Comparison of ENCODE assay signal across 21 mouse cellular contexts in the genomic region with DNA sequence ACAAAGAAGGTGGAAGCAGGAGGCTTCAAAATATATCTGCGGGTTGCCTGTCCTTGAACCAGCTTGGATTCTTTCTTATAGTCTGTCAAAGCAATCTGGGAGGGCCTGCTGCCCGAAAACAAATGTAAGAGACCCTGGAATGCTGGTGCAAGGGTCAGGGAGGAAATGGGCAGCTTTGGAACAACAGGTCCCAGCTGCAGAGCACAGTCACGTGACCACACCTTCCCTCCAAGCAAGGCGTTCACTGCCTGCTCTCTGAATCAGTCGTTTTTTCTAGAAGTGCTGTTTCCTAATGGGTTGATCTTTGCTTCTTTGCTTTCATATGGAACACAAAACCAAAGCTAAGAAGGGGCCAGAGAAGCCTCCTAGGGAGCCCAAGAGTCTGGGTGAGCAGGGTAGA.
DNase-seq lines count a peak whose midpoint lies in the region; ATAC-seq and TF ChIP-seq lines count a peak whose summit lies in the region.
"Had no signal": no experiment of that assay in that cellular context is flagged by ENCODE, and none has a peak within 500 bp of the region (broad histone marks: within the 10 kb centered on the region; RNA-seq: fewer than 3 reads in every experiment).

No protein-coding gene starts in this region.

- no peaks in the 10 kb centered on the region for H3K79me2 ChIP-seq in CH12.LX (replicated peaks; ENCODE audit: control insufficient read depth, extremely low read depth, insufficient read depth, poor library complexity, severe bottlenecking)
- H3K79me2 ChIP-seq in MEL (ENCODE audit: control insufficient read depth, insufficient read depth, low read length, poor library complexity): no peaks in the 10 kb centered on the region

- DNase-seq in kidney, postnatal 36 days: peak; percentile 19 to 42
- no peak for DNase-seq in CH12.LX (ENCODE audit: extremely low read depth)
- no peak for DNase-seq in MEL (ENCODE audit: low read depth, low spot score)
- DNase-seq in cerebellum, adult 8-10 months: no peak
- no peak for DNase-seq in cerebellum, adult 11 months
- DNase-seq: adrenal gland, adult 8-10 months; cerebellum, adult 18-20 months; heart, postnatal 4 days; kidney, adult 8-10 months; liver; lung, embryonic 14.5 days; right cerebral cortex, postnatal 4 days; thymus, adult 18-20 months had no signal

- in situ Hi-C loops in CH12.LX (cut with MboI; ENCODE audit: low pct_ligation_motif_present, low pct_unique_long_range_greater_than_20kb, low sequenced_read_pairs): loop anchor here (25.0 kb wide), 1 partner anchor 295 kb away; no protein-coding TSS in a partner anchor

- no peaks in the 10 kb centered on the region for H3K36me3 ChIP-seq in kidney, embryonic 14.5 days (ENCODE audit: control insufficient read depth, insufficient read depth, low read length)
- H3K36me3 ChIP-seq in CH12.LX (replicated peaks in 1 of 2; ENCODE audit: control insufficient read depth in 1 of 2, insufficient read depth in 1 of 2, low read length in 1 of 2) (no peaks in the 10 kb centered on the region), MEL (ENCODE audit: control insufficient read depth in 1 of 2, insufficient read depth in 2 of 2, low read length in 2 of 2) (no peaks in the 10 kb centered on the region)
- H3K36me3 ChIP-seq in intestine, postnatal 0 days (ENCODE audit: control insufficient read depth, insufficient read depth): no peaks in the 10 kb centered on the region; the same call in 1 of the 2 replicates
- H3K36me3 ChIP-seq: G1E; neural tube, embryonic 12.5 days had no signal

- H3K4me1 ChIP-seq in kidney, embryonic 14.5 days (ENCODE audit: control insufficient read depth, insufficient read depth, low read length): peaks cover 2% of the 10 kb centered on the region; the same call in 1 of the 2 replicates
- H3K4me1 ChIP-seq in CH12.LX (ENCODE audit: control insufficient read depth in 1 of 2, insufficient read depth in 2 of 2) (peaks cover 0 to 4% of the 10 kb centered on the region in 2 experiments; a peak in 2 of 4 replicates), MEL (ENCODE audit: control insufficient read depth in 1 of 2, insufficient read depth in 2 of 2, low read length in 2 of 2) (no peaks in the 10 kb centered on the region)
- H3K4me1 ChIP-seq in intestine, postnatal 0 days (replicated peaks; ENCODE audit: control insufficient read depth, insufficient read depth, low read length): no peaks in the 10 kb centered on the region
- H3K4me1 ChIP-seq: neural tube, embryonic 12.5 days had no signal

- dilution Hi-C loops in CH12.LX (cut with MboI; ENCODE audit: extremely low pct_ligation_motif_present, extremely low pct_unique_long_range_greater_than_20kb, low sequenced_read_pairs): no loop called here

- TF ChIP-seq CTCF in CH12.LX (conservative IDR thresholded peaks at IDR 0.05 in 1 of 2, IDR thresholded peaks at IDR 0.05 in 1 of 2; ENCODE audit: low read depth in 2 of 2, low read length in 2 of 2) (no peak), MEL (IDR thresholded peaks at IDR 0.05 in 2 of 3, conservative IDR thresholded peaks at IDR 0.05 in 1 of 3; ENCODE audit: control insufficient read depth in 1 of 3, insufficient read depth in 1 of 3, low read depth in 2 of 3, low read length in 3 of 3, poor library complexity in 1 of 3, severe bottlenecking in 1 of 3) (no peak)
- no peak for TF ChIP-seq CTCF in intestine, postnatal 0 days (IDR thresholded peaks at IDR 0.05; ENCODE audit: low read depth)

- H3K27ac ChIP-seq in kidney, embryonic 14.5 days (ENCODE audit: low read depth, low read length): no peak overlapping the region
- H3K27ac ChIP-seq in CH12.LX (ENCODE audit: insufficient read depth, low read depth) (no peak overlapping the region), MEL (ENCODE audit: control insufficient read depth, low read depth, low read length) (no peak overlapping the region)
- H3K27ac ChIP-seq in intestine, postnatal 0 days (ENCODE audit: low read depth, low read length): peak overlapping the region; percentile 41; the same call in 1 of the 2 replicates
- H3K27ac ChIP-seq: forebrain, embryonic 13.5 days; midbrain, embryonic 10.5 days; neural tube, embryonic 12.5 days had no signal

- WGBS in kidney, embryonic 14.5 days: 32% methylated on average over 5 of the region's 5 CpGs
- WGBS in intestine, postnatal 0 days: 26% methylated on average over 5 of the region's 5 CpGs

- H3K27me3 ChIP-seq in kidney, embryonic 14.5 days (ENCODE audit: control insufficient read depth, insufficient read depth, low read length): no peaks in the 10 kb centered on the region
- no peaks in the 10 kb centered on the region for H3K27me3 ChIP-seq in CH12.LX (replicated peaks)
- H3K27me3 ChIP-seq in MEL (ENCODE audit: control insufficient read depth in 1 of 2, insufficient read depth in 2 of 2, low read length in 2 of 2): no peaks in the 10 kb centered on the region; a peak in 1 of 4 replicates
- H3K27me3 ChIP-seq in intestine, postnatal 0 days (replicated peaks; ENCODE audit: control insufficient read depth, insufficient read depth, low read length): no peaks in the 10 kb centered on the region
- H3K27me3 ChIP-seq: forebrain, embryonic 13.5 days; neural tube, embryonic 12.5 days had no signal

- TF ChIP-seq EP300 in CH12.LX (IDR thresholded peaks at IDR 0.05; ENCODE audit: low read length) (no peak), MEL (IDR thresholded peaks at IDR 0.05; ENCODE audit: low read depth in 1 of 2, low read length in 2 of 2) (no peak)

- no peak for TF ChIP-seq POLR2A in CH12.LX (IDR thresholded peaks at IDR 0.05; ENCODE audit: low read depth, low read length)
- no peak for TF ChIP-seq POLR2A in MEL (IDR thresholded peaks at IDR 0.05; ENCODE audit: control insufficient read depth in 1 of 2, insufficient read depth in 1 of 2, low read depth in 1 of 2, low read length in 2 of 2, poor library complexity in 1 of 2)

- no peak overlapping the region for H3K4me3 ChIP-seq in kidney, embryonic 14.5 days (ENCODE audit: low read length)
- no peak overlapping the region for H3K4me3 ChIP-seq in CH12.LX (replicated peaks in 1 of 3; ENCODE audit: low read depth in 2 of 3, low read length in 2 of 3, poor library complexity in 1 of 3)
- no peak overlapping the region for H3K4me3 ChIP-seq in MEL (ENCODE audit: control insufficient read depth in 1 of 2, insufficient read depth in 1 of 2, low read depth in 2 of 2, low read length in 2 of 2)
- no peak overlapping the region for H3K4me3 ChIP-seq in intestine, postnatal 0 days (ENCODE audit: low read depth, low read length)
- H3K4me3 ChIP-seq: forebrain, embryonic 13.5 days; midbrain, embryonic 10.5 days; neural tube, embryonic 12.5 days had no signal

- TF ChIP-seq RAD21 in CH12.LX (IDR thresholded peaks at IDR 0.05; ENCODE audit: low read depth, low read length): no peak
- no peak for TF ChIP-seq RAD21 in MEL (IDR thresholded peaks at IDR 0.05; ENCODE audit: low read depth, low read length)

- H3K9me3 ChIP-seq in kidney, embryonic 14.5 days (ENCODE audit: control insufficient read depth, low read length): no peaks in the 10 kb centered on the region
- H3K9me3 ChIP-seq in CH12.LX (replicated peaks; ENCODE audit: low read length) (no peaks in the 10 kb centered on the region), MEL (replicated peaks; ENCODE audit: insufficient read depth, low read length) (no peaks in the 10 kb centered on the region)
- H3K9me3 ChIP-seq in intestine, postnatal 0 days (ENCODE audit: control insufficient read depth): no peaks in the 10 kb centered on the region
- H3K9me3 ChIP-seq: forebrain, embryonic 13.5 days; midbrain, embryonic 10.5 days; neural tube, embryonic 12.5 days had no signal

- ATAC-seq in kidney, embryonic 14.5 days (ENCODE audit: low FRiP score, low TSS enrichment): no peak
- ATAC-seq in intestine, postnatal 0 days: peak; percentile 63; the same call in 1 of the 2 replicates
- ATAC-seq: forebrain, embryonic 13.5 days; hindbrain, embryonic 16.5 days had no signal

- H3K9ac ChIP-seq in kidney, embryonic 14.5 days (ENCODE audit: low read depth, low read length): no peak overlapping the region
- H3K9ac ChIP-seq in CH12.LX (ENCODE audit: insufficient read depth, low read depth) (no peak overlapping the region), MEL (ENCODE audit: control insufficient read depth, low read depth, low read length, poor library complexity, severe bottlenecking) (no peak overlapping the region)
- H3K9ac ChIP-seq in intestine, postnatal 0 days (ENCODE audit: low read depth, low read length): no peak overlapping the region
- H3K9ac ChIP-seq: forebrain, embryonic 13.5 days; lung, embryonic 14.5 days; neural tube, embryonic 12.5 days had no signal

- H3K4me2 ChIP-seq in kidney, embryonic 14.5 days (replicated peaks; ENCODE audit: low read depth, low read length): no peak overlapping the region
- H3K4me2 ChIP-seq in CH12.LX (ENCODE audit: insufficient read depth, low read depth, poor library complexity, severe bottlenecking): no peak overlapping the region
- H3K4me2 ChIP-seq in intestine, postnatal 0 days (replicated peaks; ENCODE audit: low read depth): no peak overlapping the region
- H3K4me2 ChIP-seq: forebrain, embryonic 13.5 days; heart, embryonic 11.5 days; lung, embryonic 14.5 days; neural tube, embryonic 12.5 days had no signal

TF ChIP-seq in CH12.LX, 34 proteins besides CTCF, POLR2A, EP300 and RAD21:
- TF ChIP-seq MEF2A (IDR thresholded peaks at IDR 0.05; ENCODE audit: borderline replicate concordance, low read depth, low read length) (no peak), USF1 (IDR thresholded peaks at IDR 0.05; ENCODE audit: low read depth, low read length) (peak; percentile 31), USF2 (conservative IDR thresholded peaks at IDR 0.05; ENCODE audit: low read depth, low read length) (peak; percentile 29)

TF ChIP-seq in MEL, 35 proteins besides CTCF, POLR2A, EP300 and RAD21:
- TF ChIP-seq USF1 (IDR thresholded peaks at IDR 0.05; ENCODE audit: low read depth, low read length) (peak; percentile 44; the same call in 1 of the 2 replicates), POLR2AphosphoS2 (IDR thresholded peaks at IDR 0.05; ENCODE audit: low read length) (no peak)

Comparison
In these comparisons a context has a peak if more than half of its experiments do, and no peak if none do; other contexts are left out.
1. DNase-seq: peak in kidney, postnatal 36 days (2 of 2); none in CH12.LX (single experiment), MEL (single experiment), cerebellum, adult 8-10 months (single experiment) and cerebellum, adult 11 months (single experiment).